Mouse (Mus musculus): ENCODE data around the gene Hcn2. TPM values are rescaled to one million over a fixed set of nuclear protein-coding genes. Genes with fewer than 3 reads are reported as not detected.

Gene Hcn2
- polyA plus RNA-seq, 1 experiment from 2014 or later = 0.20 TPM

DNA sequence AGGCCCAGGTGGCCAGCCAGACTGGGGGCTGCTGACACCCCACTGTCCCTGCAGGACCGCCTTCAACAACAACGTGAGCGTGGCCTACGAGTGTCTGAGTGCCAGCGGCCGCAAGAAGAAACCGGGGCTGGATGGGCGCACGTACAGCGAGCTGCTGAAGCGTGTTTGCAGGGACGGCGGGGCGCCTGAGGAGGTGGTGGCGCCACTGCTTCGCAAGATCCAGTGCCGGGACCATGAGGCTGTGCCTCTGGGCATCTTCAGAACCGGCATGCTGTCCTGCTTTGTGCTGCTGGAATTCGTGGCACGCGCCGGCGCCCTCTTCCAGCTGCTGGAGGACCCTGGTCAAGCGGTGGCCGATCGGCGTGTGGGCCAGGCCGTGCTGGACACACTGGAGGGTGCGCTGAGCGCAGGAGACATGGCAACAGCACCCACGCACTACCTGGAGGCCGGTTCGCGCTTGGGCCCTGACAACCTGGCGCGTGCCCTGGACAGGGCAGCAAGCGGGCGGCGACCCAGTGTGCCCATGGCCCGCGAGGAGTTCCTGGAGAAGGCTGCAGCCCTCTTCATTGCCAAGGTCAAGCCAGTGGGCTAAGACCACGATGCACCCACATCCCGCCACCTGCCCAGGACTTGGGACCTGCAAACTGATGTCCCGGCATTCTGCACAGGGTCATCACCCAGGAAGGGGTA is 40.9 kb upstream of the Hcn2 start:
- DNase-seq (ENCODE audit: low spot score) = no peak
- Histone ChIP-seq H3K9ac (ENCODE audit: low read depth, low read length) (no peak overlapping the region), H3K4me1 (replicated peaks; ENCODE audit: control insufficient read depth, insufficient read depth, low read length) (peaks cover 4% of the 10 kb centered on the region), H3K4me2 (replicated peaks; ENCODE audit: low read depth, low read length) (no peak overlapping the region), H3K27me3 (ENCODE audit: control insufficient read depth, insufficient read depth, low read length) (no peaks in the 10 kb centered on the region), H3K27ac (ENCODE audit: low read depth, low read length) (no peak overlapping the region), H3K9me3 (ENCODE audit: control insufficient read depth, low read length) (no peaks in the 10 kb centered on the region), H3K36me3 (ENCODE audit: control insufficient read depth, insufficient read depth, low read length) (0 out of 2 replicates have a peak, but pooled peaks cover 3% of the 10 kb centered on the region), H3K4me3 (ENCODE audit: low read depth, low read length) (no peak overlapping the region)
- WGBS = 52% methylated on average over 43 of the region's 44 CpGs
- ATAC-seq (ENCODE audit: low FRiP score) = no peak

DNA sequence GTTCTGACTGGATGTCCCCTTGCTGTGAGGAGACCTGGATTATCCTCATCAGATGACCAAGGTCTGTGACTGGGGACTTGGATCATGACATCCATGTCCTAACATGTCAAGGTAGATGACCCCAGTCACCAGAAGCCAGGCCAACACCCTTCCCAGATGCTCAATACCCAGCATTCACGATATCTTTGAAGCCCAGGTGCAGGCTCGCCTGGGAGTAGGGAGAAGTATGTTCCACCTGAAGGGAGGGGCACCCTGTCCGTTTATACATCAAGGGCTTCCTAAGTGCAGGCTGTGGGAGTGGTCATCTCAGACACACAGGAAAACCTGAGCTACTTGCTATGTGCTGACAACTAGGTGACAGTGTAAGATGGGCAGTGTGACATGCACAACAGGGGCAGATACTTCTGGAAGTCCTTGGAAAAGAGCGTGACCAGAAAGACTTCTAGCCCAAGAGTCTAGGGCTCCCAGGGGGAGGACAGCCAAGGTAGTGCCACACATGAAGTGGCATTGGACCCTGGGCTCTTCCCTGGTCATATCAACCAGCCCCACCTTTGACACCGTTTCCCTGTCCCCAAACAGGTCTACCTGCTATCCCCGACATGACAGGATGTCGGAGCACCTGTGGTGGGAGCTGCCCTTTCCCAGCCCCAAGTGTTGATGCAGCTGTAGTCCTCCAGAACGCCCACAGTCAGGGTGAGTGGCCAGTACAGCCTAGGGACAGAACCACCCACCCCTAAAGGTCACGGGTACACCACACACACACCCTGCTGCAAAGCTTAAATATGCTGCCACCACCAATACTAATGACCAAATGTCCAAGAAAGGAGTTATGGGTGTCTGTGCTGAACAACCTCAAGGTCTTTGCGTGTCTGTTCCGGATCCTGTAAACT is 35.6 kb upstream of the Hcn2 start:
- Histone ChIP-seq H3K36me3 (ENCODE audit: control insufficient read depth, insufficient read depth, low read length) (0 out of 2 replicates have a peak, but pooled peaks cover 3% of the 10 kb centered on the region), H3K4me2 (replicated peaks; ENCODE audit: low read depth, low read length) (peak overlapping the region; percentile 51), H3K9me3 (ENCODE audit: control insufficient read depth, low read length) (no peaks in the 10 kb centered on the region), H3K4me3 (ENCODE audit: low read depth, low read length) (peak overlapping the region; percentile 85), H3K9ac (ENCODE audit: low read depth, low read length) (0 out of 2 replicates have a peak overlapping the region, but pooled peaks have one; percentile 40), H3K27ac (ENCODE audit: low read depth, low read length) (peak overlapping the region; percentile 72), H3K27me3 (ENCODE audit: control insufficient read depth, insufficient read depth, low read length) (no peaks in the 10 kb centered on the region), H3K4me1 (replicated peaks; ENCODE audit: control insufficient read depth, insufficient read depth, low read length) (peaks cover 10% of the 10 kb centered on the region)
- ATAC-seq (ENCODE audit: low FRiP score) = peak; percentile 51
- WGBS = 37% methylated on average over 11 of the region's 11 CpGs
- DNase-seq (ENCODE audit: low spot score) = no peak

DNA sequence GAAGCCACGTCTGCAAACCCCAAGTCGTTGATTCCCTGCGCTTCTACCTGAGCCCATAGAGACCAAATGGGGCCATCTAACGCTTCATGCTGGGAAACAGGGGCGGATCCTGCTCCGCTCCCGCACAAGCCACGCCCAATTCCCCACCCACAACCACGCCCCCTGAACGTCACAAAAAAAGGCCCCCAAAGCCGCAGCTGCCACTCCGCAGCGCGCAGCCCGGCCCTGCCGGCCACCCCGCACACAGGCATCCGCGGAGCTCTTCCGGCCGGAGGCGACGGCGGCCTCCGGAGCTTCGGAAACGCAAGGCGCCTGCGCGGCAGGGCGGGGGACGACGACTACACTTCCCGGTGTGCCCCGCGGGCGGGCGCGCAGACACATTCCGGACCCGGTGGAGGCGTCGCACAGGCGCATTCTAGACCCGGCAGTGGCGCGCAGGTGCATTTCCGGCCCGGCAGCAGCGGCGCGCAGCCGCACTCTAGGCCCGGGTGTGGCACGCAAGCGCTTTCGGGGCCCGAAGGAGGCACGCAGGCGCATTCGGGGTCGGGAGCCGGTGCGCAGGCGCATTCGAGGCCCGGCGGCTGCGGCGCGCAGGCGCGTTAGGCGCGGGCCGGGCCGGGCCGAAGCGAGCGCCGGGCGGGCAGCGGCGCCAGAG is 34.7 kb upstream of the Hcn2 start, which contains the start of gene Cdc34:
TSS of gene Cdc34 (plus strand) at position 605 of the 655 bp plus-strand sequence.
- no peaks in the 10 kb centered on the region for H3K27me3 ChIP-seq (ENCODE audit: control insufficient read depth, insufficient read depth, low read length)
- DNase-seq (ENCODE audit: low spot score) (peak; percentile 97), ATAC-seq (ENCODE audit: low FRiP score) (peak; percentile 95)
- H3K4me2 ChIP-seq (replicated peaks; ENCODE audit: low read depth, low read length) = peak within 1 kb of the TSS; percentile 54
- WGBS = under 1% methylated on average over 70 of the region's 84 CpGs
- H3K36me3 ChIP-seq (ENCODE audit: control insufficient read depth, insufficient read depth, low read length) = peaks cover 7% of the 10 kb centered on the region; the same call in 1 of the 2 replicates
- H3K4me1 ChIP-seq (replicated peaks; ENCODE audit: control insufficient read depth, insufficient read depth, low read length) = peaks cover 10% of the 10 kb centered on the region
- H3K9ac ChIP-seq (ENCODE audit: low read depth, low read length) = peak within 1 kb of the TSS; percentile 83
- no peaks in the 10 kb centered on the region for H3K9me3 ChIP-seq (ENCODE audit: control insufficient read depth, low read length)
- H3K4me3 ChIP-seq (ENCODE audit: low read depth, low read length) = peak within 1 kb of the TSS; percentile 85
- peak within 1 kb of the TSS; percentile 72 for H3K27ac ChIP-seq (ENCODE audit: low read depth, low read length)

DNA sequence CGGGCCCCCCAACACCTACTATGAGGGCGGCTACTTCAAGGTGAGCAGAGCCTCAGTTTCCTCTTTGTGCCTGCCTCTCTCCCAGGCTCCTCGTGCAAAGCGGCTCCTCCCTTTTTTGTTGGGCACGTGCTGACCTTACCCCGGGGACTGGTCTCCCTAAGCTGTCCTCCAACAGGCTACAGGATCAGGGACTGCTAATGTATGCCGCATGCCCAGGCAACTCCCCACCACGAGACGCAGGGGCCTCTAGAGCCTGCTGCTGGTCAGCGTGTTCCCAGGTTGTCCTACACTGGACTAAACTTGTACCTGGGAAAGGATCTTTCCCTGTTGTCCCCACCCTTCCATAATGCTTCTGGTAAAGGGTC is 33.9 kb upstream of the Hcn2 start:
- H3K4me1 ChIP-seq (replicated peaks; ENCODE audit: control insufficient read depth, insufficient read depth, low read length) = peaks cover 10% of the 10 kb centered on the region
- DNase-seq (ENCODE audit: low spot score) = peak; percentile 39
- H3K9me3 ChIP-seq (ENCODE audit: control insufficient read depth, low read length) = no peaks in the 10 kb centered on the region
- no peaks in the 10 kb centered on the region for H3K27me3 ChIP-seq (ENCODE audit: control insufficient read depth, insufficient read depth, low read length)
- 0% methylated on average over 10 of the region's 10 CpGs for WGBS
- peak overlapping the region; percentile 54 for H3K4me2 ChIP-seq (replicated peaks; ENCODE audit: low read depth, low read length)
- H3K36me3 ChIP-seq (ENCODE audit: control insufficient read depth, insufficient read depth, low read length) = peaks cover 11% of the 10 kb centered on the region; the same call in 1 of the 2 replicates
- peak overlapping the region; percentile 85 for H3K4me3 ChIP-seq (ENCODE audit: low read depth, low read length)
- peak overlapping the region; percentile 83 for H3K9ac ChIP-seq (ENCODE audit: low read depth, low read length)
- no peak; the same call in 1 of the 2 replicates for ATAC-seq (ENCODE audit: low FRiP score)
- H3K27ac ChIP-seq (ENCODE audit: low read depth, low read length) = peak overlapping the region; percentile 30; the same call in 1 of the 2 replicates

DNA sequence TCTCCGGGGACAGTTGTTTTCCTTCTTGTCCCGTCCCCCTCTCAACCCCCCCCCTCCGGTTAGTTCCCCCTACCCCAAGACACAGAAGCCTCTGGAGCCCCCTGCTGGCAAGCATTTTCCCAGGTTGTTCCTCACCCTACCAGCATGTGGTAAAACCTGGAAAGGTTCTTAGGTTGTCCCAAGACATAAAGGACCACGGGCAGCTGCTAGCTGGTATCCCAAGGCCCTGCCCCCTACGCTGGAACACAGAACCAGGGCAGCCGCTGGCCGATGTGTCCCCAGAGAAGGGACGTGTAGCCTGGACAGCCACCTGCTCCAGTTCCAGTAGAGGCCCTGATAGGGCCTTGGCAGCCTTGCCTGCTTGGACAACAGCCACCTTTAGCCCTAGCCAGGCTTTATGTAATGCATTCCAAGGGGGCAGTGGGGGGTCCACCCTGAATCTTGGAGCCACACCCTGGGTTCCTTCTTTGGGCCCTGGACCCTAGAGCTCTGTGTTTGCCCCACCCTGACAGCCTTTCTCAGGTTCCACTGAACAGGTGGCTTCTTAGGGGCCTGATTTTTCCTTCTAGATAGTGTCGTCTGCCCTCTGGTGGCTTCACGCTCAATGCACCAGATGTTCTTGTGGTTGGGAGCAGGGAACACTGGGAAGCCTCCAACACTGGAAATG is 33.4 kb upstream of the Hcn2 start:
- Histone ChIP-seq H3K4me3 (ENCODE audit: low read depth, low read length) (peak overlapping the region; percentile 85), H3K27me3 (ENCODE audit: control insufficient read depth, insufficient read depth, low read length) (no peaks in the 10 kb centered on the region), H3K4me1 (replicated peaks; ENCODE audit: control insufficient read depth, insufficient read depth, low read length) (peaks cover 10% of the 10 kb centered on the region), H3K4me2 (replicated peaks; ENCODE audit: low read depth, low read length) (peak overlapping the region; percentile 54), H3K27ac (ENCODE audit: low read depth, low read length) (peak overlapping the region; percentile 30; the same call in 1 of the 2 replicates), H3K9ac (ENCODE audit: low read depth, low read length) (peak overlapping the region; percentile 83), H3K36me3 (ENCODE audit: control insufficient read depth, insufficient read depth, low read length) (peaks cover 11% of the 10 kb centered on the region), H3K9me3 (ENCODE audit: control insufficient read depth, low read length) (no peaks in the 10 kb centered on the region)
- ATAC-seq (ENCODE audit: low FRiP score) (no peak), DNase-seq (ENCODE audit: low spot score) (peak; percentile 65)
- 2% methylated on average over 10 of the region's 10 CpGs for WGBS

DNA sequence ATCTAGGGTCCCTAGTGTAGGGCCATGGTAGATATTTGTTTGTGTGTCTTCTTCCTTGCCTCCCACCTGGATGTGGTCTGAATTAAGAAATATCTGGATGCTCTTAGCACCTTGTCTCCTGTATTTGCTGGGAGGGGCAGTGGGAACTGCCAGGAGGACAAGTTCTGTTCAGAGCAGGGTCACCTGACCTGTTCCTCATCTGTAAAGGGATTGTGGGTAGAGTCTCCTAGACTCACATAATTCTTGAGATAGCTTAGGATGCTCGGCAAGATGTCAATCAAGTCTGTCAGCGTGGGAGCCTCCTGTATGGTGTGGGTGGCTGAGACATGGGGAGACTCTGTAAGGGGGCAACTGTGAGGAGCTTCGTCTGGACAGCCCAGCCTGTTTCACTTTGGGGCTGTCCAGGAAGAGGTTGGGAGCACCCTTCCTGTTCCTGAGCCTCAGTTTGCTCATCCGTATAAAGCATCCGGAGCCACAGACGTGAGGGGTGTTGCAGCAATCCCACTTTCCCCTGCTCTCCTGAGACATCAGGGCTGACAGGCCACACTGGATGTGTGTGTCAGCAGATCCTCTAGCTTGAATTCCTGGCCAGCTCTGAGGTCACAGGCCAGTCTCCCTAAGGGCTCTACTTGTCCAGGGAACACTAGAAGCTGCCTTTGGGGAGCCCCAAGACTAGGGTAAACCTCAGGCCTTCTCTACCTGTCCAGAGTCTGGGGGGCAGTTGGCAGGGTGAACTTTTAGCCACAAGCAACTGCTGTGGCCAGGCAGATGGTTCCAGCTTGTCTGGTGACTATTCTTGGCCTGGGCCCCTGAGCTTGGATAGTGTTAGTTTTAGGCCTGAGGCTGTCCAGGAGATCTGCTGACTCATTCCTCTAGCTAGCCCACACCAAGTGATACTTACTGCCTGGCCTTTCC is 32.5 kb upstream of the Hcn2 start:
- no peak overlapping the region for H3K4me3 ChIP-seq (ENCODE audit: low read depth, low read length)
- ATAC-seq (ENCODE audit: low FRiP score) = no peak
- H3K27ac ChIP-seq (ENCODE audit: low read depth, low read length) = no peak overlapping the region

DNA sequence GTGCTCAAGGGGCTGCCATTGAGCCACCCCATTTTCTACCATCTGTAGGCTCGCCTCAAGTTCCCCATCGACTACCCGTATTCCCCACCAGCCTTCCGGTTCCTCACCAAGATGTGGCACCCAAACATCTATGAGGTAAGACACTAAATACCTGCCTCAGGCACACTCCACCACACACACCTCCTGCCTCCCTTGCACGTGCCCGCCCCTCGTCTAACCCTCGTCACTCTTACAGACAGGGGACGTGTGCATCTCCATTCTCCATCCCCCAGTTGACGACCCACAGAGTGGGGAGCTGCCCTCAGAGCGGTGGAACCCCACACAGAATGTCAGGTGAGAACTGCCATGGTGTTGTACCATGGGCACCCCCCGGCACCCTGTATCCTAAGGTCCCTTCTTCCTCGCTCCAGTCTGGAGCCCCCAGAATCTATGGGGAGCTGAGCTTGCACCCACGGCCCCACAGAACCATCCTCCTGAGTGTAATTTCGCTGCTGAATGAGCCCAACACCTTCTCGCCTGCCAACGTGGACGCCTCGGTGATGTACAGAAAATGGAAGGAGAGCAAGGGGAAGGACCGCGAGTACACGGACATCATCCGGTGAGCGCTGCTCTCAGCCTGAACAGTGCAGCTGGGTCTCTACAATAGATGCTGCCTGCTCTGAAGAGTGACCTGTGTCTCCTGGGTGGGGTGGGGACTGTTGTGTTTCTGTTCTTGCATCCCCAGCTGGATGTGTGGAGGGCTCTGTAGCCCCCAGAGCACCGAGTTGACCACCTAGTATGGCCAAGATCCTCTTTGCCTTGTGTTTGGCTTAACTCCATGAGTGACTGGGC is 31.4 kb upstream of the Hcn2 start:
- H3K27ac ChIP-seq (ENCODE audit: low read depth, low read length) = no peak overlapping the region
- H3K9ac ChIP-seq (ENCODE audit: low read depth, low read length) = no peak overlapping the region
- ATAC-seq (ENCODE audit: low FRiP score) (no peak), DNase-seq (ENCODE audit: low spot score) (no peak)
- no peak overlapping the region for H3K4me3 ChIP-seq (ENCODE audit: low read depth, low read length)
- no peaks in the 10 kb centered on the region for H3K9me3 ChIP-seq (ENCODE audit: control insufficient read depth, low read length)
- peaks cover 10% of the 10 kb centered on the region for H3K4me1 ChIP-seq (replicated peaks; ENCODE audit: control insufficient read depth, insufficient read depth, low read length)
- peaks cover 19% of the 10 kb centered on the region for H3K36me3 ChIP-seq (ENCODE audit: control insufficient read depth, insufficient read depth, low read length)
- no peak overlapping the region for H3K4me2 ChIP-seq (replicated peaks; ENCODE audit: low read depth, low read length)
- 95% methylated on average over 25 of the region's 25 CpGs for WGBS
- no peaks in the 10 kb centered on the region for H3K27me3 ChIP-seq (ENCODE audit: control insufficient read depth, insufficient read depth, low read length)

More for the DNA sequence above, 32.5 kb upstream of the Hcn2 start:
- Histone ChIP-seq H3K9me3 (ENCODE audit: control insufficient read depth, low read length) (no peaks in the 10 kb centered on the region), H3K4me1 (replicated peaks; ENCODE audit: control insufficient read depth, insufficient read depth, low read length) (peaks cover 10% of the 10 kb centered on the region), H3K27me3 (ENCODE audit: control insufficient read depth, insufficient read depth, low read length) (no peaks in the 10 kb centered on the region), H3K9ac (ENCODE audit: low read depth, low read length) (no peak overlapping the region), H3K4me2 (replicated peaks; ENCODE audit: low read depth, low read length) (peak overlapping the region; percentile 54; the same call in 1 of the 2 replicates), H3K36me3 (ENCODE audit: control insufficient read depth, insufficient read depth, low read length) (peaks cover 18% of the 10 kb centered on the region)
- 90% methylated on average over 6 of the region's 6 CpGs for WGBS
- DNase-seq (ENCODE audit: low spot score) = no peak

All from hindbrain, embryonic 11.5 days (tissue).